Mouse (Mus musculus): ENCODE data around the gene Cfap65.

- TF ChIP-seq POLR2A (IDR thresholded peaks at IDR 0.05; ENCODE audit: low read depth, low read length) (no peak), CTCF (IDR thresholded peaks at IDR 0.05; ENCODE audit: extremely low read depth, insufficient read length, insufficient replicate concordance, low read depth, low read length) (no peak)
Measured at GRCm38 (mm10) chr1:74857201-74857600, 78.2 kb downstream of the Cfap65 start.
